Mouse (Mus musculus): ENCODE measurements around the gene Cbfb.

DNA sequence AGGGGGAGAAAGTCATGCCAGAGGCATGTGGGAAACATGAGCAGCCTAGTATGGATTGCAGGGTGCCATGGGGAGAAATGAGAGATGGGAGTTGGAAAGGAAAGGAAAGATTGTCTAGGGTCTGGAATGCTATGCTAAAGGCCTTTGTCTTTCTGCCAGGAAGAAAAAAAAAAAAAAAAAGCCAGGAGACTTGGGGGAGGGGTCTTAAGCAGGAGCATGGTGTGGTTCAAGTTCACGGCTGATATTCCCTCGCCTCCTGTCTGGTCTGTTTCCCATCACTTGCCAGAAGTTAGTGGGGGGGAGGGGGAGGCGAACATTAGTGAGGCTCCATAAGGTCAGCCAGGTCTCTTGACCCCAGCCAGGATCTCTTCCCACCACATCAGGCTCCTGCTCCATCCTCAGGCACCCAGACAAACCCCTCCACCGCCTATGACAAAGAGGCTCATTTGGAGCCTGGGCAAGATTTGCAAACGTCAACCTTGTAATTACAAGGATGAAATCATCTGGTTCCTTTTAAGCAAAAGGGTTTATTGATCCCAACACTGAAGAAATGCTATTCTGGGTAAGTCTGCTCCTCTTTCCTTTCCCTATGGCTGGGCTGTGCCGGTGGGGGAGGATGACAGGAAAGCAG lies 6.1 kb upstream of the Cbfb start:
- TF ChIP-seq CTCF (IDR thresholded peaks at IDR 0.05; ENCODE audit: low read depth, low read length) (no peak), TAL1 (conservative IDR thresholded peaks at IDR 0.05; ENCODE audit: low read depth, low read length) (no peak), GATA1 (IDR thresholded peaks at IDR 0.05; ENCODE audit: borderline replicate concordance, low read length) (no peak)
